Mouse (Mus musculus): ENCODE measurements around the gene Tjp3. TPM values are rescaled to one million over a fixed set of nuclear protein-coding genes. Genes with fewer than 3 reads are reported as not detected.

Tjp3 gene
- polyA plus RNA-seq, 2 experiments: 0.37 to 0.38 TPM

GRCm38 (mm10) chr10:81303258-81303657 lies 11.9 kb upstream of the Tjp3 start:
- Histone ChIP-seq H3K36me3 (replicated peaks; ENCODE audit: control insufficient read depth, insufficient read depth, low read depth) (peaks cover 6% of the 10 kb centered on the region; the same call in 1 of the 2 replicates), H3K9ac (replicated peaks) (peak overlapping the region; percentile 35), H3K4me3 (ENCODE audit: insufficient read depth in 1 of 2, low read depth in 2 of 2, low read length in 2 of 2) (no peak overlapping the region), H3K4me2 (ENCODE audit: low read depth) (peak overlapping the region; percentile 52), H3K4me1 (replicated peaks; ENCODE audit: control insufficient read depth in 2 of 2, insufficient read depth in 2 of 2, low read length in 1 of 2) (peaks cover 19 to 45% of the 10 kb centered on the region in 2 experiments), H3K9me3 (ENCODE audit: control insufficient read depth, low read length) (no peaks in the 10 kb centered on the region), H3K27ac (no peak overlapping the region), H3K27me3 (ENCODE audit: control insufficient read depth, insufficient read depth, low read length) (no peaks in the 10 kb centered on the region)
- TF ChIP-seq CTCF (IDR thresholded peaks at IDR 0.05; ENCODE audit: low read depth): no peak
- no peak for TF ChIP-seq EP300 (IDR thresholded peaks at IDR 0.05; ENCODE audit: low read depth)
- ATAC-seq (ENCODE audit: insufficient read depth) (no peak), DNase-seq (ENCODE audit: low read depth in 3 of 3, low spot score in 3 of 3) (no peak)
- 37% methylated on average over 10 of the region's 10 CpGs for WGBS (ENCODE audit: insufficient replicate concordance)

GRCm38 (mm10) chr10:81302781-81303218 lies 11.4 kb upstream of the Tjp3 start:
- WGBS (ENCODE audit: insufficient replicate concordance): 13% methylated on average over 14 of the region's 14 CpGs
- TF ChIP-seq EP300 (IDR thresholded peaks at IDR 0.05; ENCODE audit: low read depth): no peak
- TF ChIP-seq CTCF (IDR thresholded peaks at IDR 0.05; ENCODE audit: low read depth): no peak
- Histone ChIP-seq H3K4me2 (ENCODE audit: low read depth) (peak overlapping the region; percentile 52), H3K36me3 (replicated peaks; ENCODE audit: control insufficient read depth, insufficient read depth, low read depth) (peaks cover 6% of the 10 kb centered on the region; the same call in 1 of the 2 replicates), H3K9ac (replicated peaks) (peak overlapping the region; percentile 35), H3K9me3 (ENCODE audit: control insufficient read depth, low read length) (no peaks in the 10 kb centered on the region), H3K27ac (no peak overlapping the region), H3K27me3 (ENCODE audit: control insufficient read depth, insufficient read depth, low read length) (no peaks in the 10 kb centered on the region), H3K4me3 (ENCODE audit: insufficient read depth in 1 of 2, low read depth in 2 of 2, low read length in 2 of 2) (no peak overlapping the region), H3K4me1 (replicated peaks; ENCODE audit: control insufficient read depth in 2 of 2, insufficient read depth in 2 of 2, low read length in 1 of 2) (peaks cover 19 to 47% of the 10 kb centered on the region in 2 experiments)
- no peak for DNase-seq (ENCODE audit: low read depth in 3 of 3, low spot score in 3 of 3)
- ATAC-seq (ENCODE audit: insufficient read depth): peak; percentile 43; the same call in 1 of the 2 replicates

- WGBS (ENCODE audit: insufficient replicate concordance): 57% methylated on average over 4 of the region's 4 CpGs
- Histone ChIP-seq H3K4me3 (ENCODE audit: insufficient read depth in 1 of 2, low read depth in 2 of 2, low read length in 2 of 2) (no peak overlapping the region), H3K9ac (replicated peaks) (no peak overlapping the region; the same call in 1 of the 2 replicates), H3K4me2 (ENCODE audit: low read depth) (peak overlapping the region; percentile 52), H3K4me1 (replicated peaks; ENCODE audit: control insufficient read depth in 2 of 2, insufficient read depth in 2 of 2, low read length in 1 of 2) (peaks cover 19 to 48% of the 10 kb centered on the region in 2 experiments), H3K9me3 (ENCODE audit: control insufficient read depth, low read length) (no peaks in the 10 kb centered on the region), H3K36me3 (replicated peaks; ENCODE audit: control insufficient read depth, insufficient read depth, low read depth) (peaks cover under 1% of the 10 kb centered on the region; the same call in 1 of the 2 replicates), H3K27ac (no peak overlapping the region), H3K27me3 (ENCODE audit: control insufficient read depth, insufficient read depth, low read length) (no peaks in the 10 kb centered on the region)
- DNase-seq (ENCODE audit: low read depth in 3 of 3, low spot score in 3 of 3): no peak
- no peak for TF ChIP-seq EP300 (IDR thresholded peaks at IDR 0.05; ENCODE audit: low read depth)
- no peak for TF ChIP-seq CTCF (IDR thresholded peaks at IDR 0.05; ENCODE audit: low read depth)
- no peak for ATAC-seq (ENCODE audit: insufficient read depth)
These were observed 10.9 kb upstream of the Tjp3 start for GRCm38 (mm10) chr10:81302288-81302687.

- H3K4me2 ChIP-seq (ENCODE audit: low read depth): no peak overlapping the region
- DNase-seq (ENCODE audit: low read depth in 3 of 3, low spot score in 3 of 3) (no peak), ATAC-seq (ENCODE audit: insufficient read depth) (no peak)
- H3K27ac ChIP-seq: no peak overlapping the region
- no peaks in the 10 kb centered on the region for H3K27me3 ChIP-seq (ENCODE audit: control insufficient read depth, insufficient read depth, low read length)
- H3K4me1 ChIP-seq (replicated peaks; ENCODE audit: control insufficient read depth in 2 of 2, insufficient read depth in 2 of 2, low read length in 1 of 2): peaks cover 19 to 49% of the 10 kb centered on the region in 2 experiments
- no peaks in the 10 kb centered on the region for H3K36me3 ChIP-seq (replicated peaks; ENCODE audit: control insufficient read depth, insufficient read depth, low read depth)
- H3K9me3 ChIP-seq (ENCODE audit: control insufficient read depth, low read length): no peaks in the 10 kb centered on the region
- no peak overlapping the region for H3K9ac ChIP-seq (replicated peaks)
- TF ChIP-seq EP300 (IDR thresholded peaks at IDR 0.05; ENCODE audit: low read depth) (no peak), CTCF (IDR thresholded peaks at IDR 0.05; ENCODE audit: low read depth) (no peak)
- no peak overlapping the region for H3K4me3 ChIP-seq (ENCODE audit: insufficient read depth in 1 of 2, low read depth in 2 of 2, low read length in 2 of 2)
- 74% methylated on average over 9 of the region's 9 CpGs for WGBS (ENCODE audit: insufficient replicate concordance)
These were observed 9.9 kb upstream of the Tjp3 start for GRCm38 (mm10) chr10:81301321-81301720.

GRCm38 (mm10) chr10:81300352-81300907 lies 9.0 kb upstream of the Tjp3 start:
- Histone ChIP-seq H3K4me1 (replicated peaks; ENCODE audit: control insufficient read depth in 2 of 2, insufficient read depth in 2 of 2, low read length in 1 of 2) (peaks cover 19 to 50% of the 10 kb centered on the region in 2 experiments), H3K4me2 (ENCODE audit: low read depth) (peak overlapping the region; percentile 28; the same call in 1 of the 2 replicates)
- ATAC-seq (ENCODE audit: insufficient read depth): peak; percentile 22; the same call in 1 of the 2 replicates

More at GRCm38 (mm10) chr10:81300352-81300907, 9.0 kb upstream of the Tjp3 start:
- DNase-seq (ENCODE audit: low read depth in 3 of 3, low spot score in 3 of 3): no peak
- H3K36me3 ChIP-seq (replicated peaks; ENCODE audit: control insufficient read depth, insufficient read depth, low read depth): no peaks in the 10 kb centered on the region
- peak overlapping the region; percentile 4 for H3K27ac ChIP-seq
- 76% methylated on average over 9 of the region's 9 CpGs for WGBS (ENCODE audit: insufficient replicate concordance)
- no peak overlapping the region; the same call in 1 of the 2 replicates for H3K9ac ChIP-seq (replicated peaks)
- H3K9me3 ChIP-seq (ENCODE audit: control insufficient read depth, low read length): no peaks in the 10 kb centered on the region
- H3K27me3 ChIP-seq (ENCODE audit: control insufficient read depth, insufficient read depth, low read length): no peaks in the 10 kb centered on the region
- no peak for TF ChIP-seq EP300 (IDR thresholded peaks at IDR 0.05; ENCODE audit: low read depth)
- TF ChIP-seq CTCF (IDR thresholded peaks at IDR 0.05; ENCODE audit: low read depth): no peak
- H3K4me3 ChIP-seq (ENCODE audit: insufficient read depth in 1 of 2, low read depth in 2 of 2, low read length in 2 of 2): no peak overlapping the region
